Mouse (Mus musculus): ENCODE results near the gene Il1r1. TPM values are rescaled to one million over a fixed set of nuclear protein-coding genes. Genes with fewer than 3 reads are reported as not detected.

The Il1r1 gene
- polyA plus RNA-seq, 1 experiment: 0.49 TPM

DNA sequence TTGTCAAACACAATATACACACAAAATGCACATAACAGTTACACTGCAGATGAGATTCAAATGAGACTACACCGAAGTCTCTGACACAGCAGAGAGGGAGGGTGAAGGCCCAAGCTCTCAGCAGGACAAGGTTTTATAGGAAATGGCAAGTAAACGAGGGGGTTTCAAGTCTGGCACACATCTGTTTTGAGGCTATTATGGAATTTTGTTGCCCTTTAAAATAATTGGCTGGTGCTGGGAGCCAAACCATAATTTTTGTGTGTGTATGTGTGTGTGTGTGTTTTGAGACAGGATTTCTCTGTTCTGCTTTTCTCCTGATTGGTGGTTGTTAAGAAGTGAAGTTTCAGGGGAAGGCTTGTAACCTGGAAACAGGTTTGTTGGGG is 128.0 kb downstream of the Il1r1 start:
- Histone ChIP-seq H3K27ac (ENCODE audit: insufficient read depth, low read length) (no peak overlapping the region), H3K9me3 (replicated peaks; ENCODE audit: control insufficient read depth, insufficient read depth, low read length, poor library complexity, severe bottlenecking) (no peaks in the 10 kb centered on the region)
- no peak for TF ChIP-seq POLR2A (IDR thresholded peaks at IDR 0.05; ENCODE audit: insufficient read depth, low read length)
- TF ChIP-seq CTCF (IDR thresholded peaks at IDR 0.05; ENCODE audit: low read depth, low read length): no peak
- TF ChIP-seq EP300 (IDR thresholded peaks at IDR 0.05; ENCODE audit: insufficient read depth, low read depth, low read length): no peak

DNA sequence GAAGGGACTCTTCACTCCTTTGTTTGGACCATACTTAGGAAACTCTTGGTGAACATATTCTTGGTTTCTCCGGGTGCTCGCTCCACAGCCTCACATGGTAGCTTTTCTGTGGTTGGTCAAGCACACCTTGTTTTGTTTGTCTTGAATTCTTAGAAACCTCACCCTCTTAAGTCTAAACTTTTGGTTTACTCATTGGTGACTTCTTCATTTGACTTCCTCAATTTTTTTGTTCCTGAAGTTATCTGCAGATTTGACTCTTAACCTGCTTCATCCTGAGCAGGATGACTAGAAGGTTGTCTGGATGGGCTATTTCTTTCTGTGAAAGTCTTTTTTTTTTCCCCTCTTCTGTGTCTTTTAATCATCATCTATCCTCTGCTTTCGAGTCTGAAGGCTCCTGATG is 129.8 kb downstream of the Il1r1 start:
- Histone ChIP-seq H3K36me3 (ENCODE audit: control insufficient read depth, insufficient read depth, low read length, poor library complexity, severe bottlenecking) (no peaks in the 10 kb centered on the region), H3K4me3 (ENCODE audit: low read depth, low read length) (no peak overlapping the region), H3K9ac (ENCODE audit: low read depth, poor library complexity, severe bottlenecking) (no peak overlapping the region), H3K27ac (ENCODE audit: insufficient read depth, low read length) (no peak overlapping the region), H3K4me1 (ENCODE audit: control insufficient read depth, insufficient read depth, low read length) (peaks cover 6% of the 10 kb centered on the region), H3K9me3 (replicated peaks; ENCODE audit: control insufficient read depth, insufficient read depth, low read length, poor library complexity, severe bottlenecking) (no peaks in the 10 kb centered on the region), H3K27me3 (ENCODE audit: control insufficient read depth, insufficient read depth, low read length, poor library complexity, severe bottlenecking) (no peaks in the 10 kb centered on the region)
- no peak for TF ChIP-seq EP300 (IDR thresholded peaks at IDR 0.05; ENCODE audit: insufficient read depth, low read depth, low read length)
- TF ChIP-seq CTCF (IDR thresholded peaks at IDR 0.05; ENCODE audit: low read depth, low read length): no peak
- TF ChIP-seq POLR2A (IDR thresholded peaks at IDR 0.05; ENCODE audit: insufficient read depth, low read length): no peak

More for the DNA sequence above, 128.0 kb downstream of the Il1r1 start:
- Histone ChIP-seq H3K27me3 (ENCODE audit: control insufficient read depth, insufficient read depth, low read length, poor library complexity, severe bottlenecking) (no peaks in the 10 kb centered on the region), H3K4me3 (ENCODE audit: low read depth, low read length) (no peak overlapping the region), H3K36me3 (ENCODE audit: control insufficient read depth, insufficient read depth, low read length, poor library complexity, severe bottlenecking) (no peaks in the 10 kb centered on the region), H3K4me1 (ENCODE audit: control insufficient read depth, insufficient read depth, low read length) (no peaks in the 10 kb centered on the region), H3K9ac (ENCODE audit: low read depth, poor library complexity, severe bottlenecking) (no peak overlapping the region)

DNA sequence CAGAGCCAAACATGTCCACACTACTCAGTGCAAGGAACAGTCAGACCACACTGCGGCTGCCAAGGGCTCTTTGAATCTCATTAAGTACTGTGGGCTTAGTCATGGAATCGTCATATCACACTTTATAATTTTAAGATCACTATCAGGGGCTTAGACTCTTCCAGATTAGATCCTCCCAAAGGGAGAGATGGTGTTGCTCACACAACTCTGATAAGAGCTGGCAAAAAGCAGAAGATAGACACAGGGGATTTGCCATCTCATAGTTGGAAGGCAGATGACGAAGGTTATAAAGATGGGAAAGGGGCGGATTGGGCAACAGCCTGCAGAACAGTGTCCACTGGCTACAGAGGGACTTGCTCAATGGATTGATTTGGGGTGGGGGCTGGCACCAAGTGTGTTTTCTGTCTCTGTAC is 130.6 kb downstream of the Il1r1 start:
- H3K27me3 ChIP-seq (ENCODE audit: control insufficient read depth, insufficient read depth, low read length, poor library complexity, severe bottlenecking): no peaks in the 10 kb centered on the region
- H3K4me1 ChIP-seq (ENCODE audit: control insufficient read depth, insufficient read depth, low read length): peaks cover 6% of the 10 kb centered on the region
- no peaks in the 10 kb centered on the region for H3K9me3 ChIP-seq (replicated peaks; ENCODE audit: control insufficient read depth, insufficient read depth, low read length, poor library complexity, severe bottlenecking)
- H3K27ac ChIP-seq (ENCODE audit: insufficient read depth, low read length): no peak overlapping the region
- H3K9ac ChIP-seq (ENCODE audit: low read depth, poor library complexity, severe bottlenecking): no peak overlapping the region
- no peak overlapping the region for H3K4me3 ChIP-seq (ENCODE audit: low read depth, low read length)
- no peak for TF ChIP-seq POLR2A (IDR thresholded peaks at IDR 0.05; ENCODE audit: insufficient read depth, low read length)
- no peak for TF ChIP-seq EP300 (IDR thresholded peaks at IDR 0.05; ENCODE audit: insufficient read depth, low read depth, low read length)
- no peak for TF ChIP-seq CTCF (IDR thresholded peaks at IDR 0.05; ENCODE audit: low read depth, low read length)
- no peaks in the 10 kb centered on the region for H3K36me3 ChIP-seq (ENCODE audit: control insufficient read depth, insufficient read depth, low read length, poor library complexity, severe bottlenecking)

DNA sequence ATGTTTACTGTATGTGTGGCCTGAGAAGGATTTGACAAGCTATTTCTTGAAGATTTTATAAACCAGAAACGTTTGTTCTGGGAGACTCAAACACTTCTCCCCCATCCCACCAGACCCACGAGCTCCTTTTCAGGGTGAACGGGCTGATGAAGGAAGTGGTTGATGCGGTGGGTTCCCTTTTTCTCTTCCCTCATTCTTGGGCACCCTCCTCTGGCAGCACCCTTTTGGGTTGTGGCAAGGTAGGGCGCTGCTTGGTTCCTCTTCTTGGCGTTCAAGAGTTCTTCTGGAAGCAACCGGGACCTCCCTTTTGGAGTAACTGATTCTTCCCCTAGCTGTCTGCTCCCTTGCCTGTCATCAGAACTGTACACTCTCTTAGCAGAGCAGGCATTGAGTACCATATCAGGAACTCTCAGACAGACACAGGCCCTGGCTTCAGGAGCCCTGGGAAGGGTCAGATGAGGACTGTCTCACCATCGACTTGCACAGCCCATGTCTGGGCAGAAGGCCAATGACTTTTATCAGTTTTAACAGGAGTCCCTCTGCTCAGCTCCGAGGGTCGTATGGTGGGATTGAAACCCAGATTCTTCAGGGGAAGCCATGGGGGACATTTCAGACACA is 131.1 kb downstream of the Il1r1 start:
- H3K4me1 ChIP-seq (ENCODE audit: control insufficient read depth, insufficient read depth, low read length): peaks cover 6% of the 10 kb centered on the region
- no peak overlapping the region for H3K4me3 ChIP-seq (ENCODE audit: low read depth, low read length)
- no peaks in the 10 kb centered on the region for H3K27me3 ChIP-seq (ENCODE audit: control insufficient read depth, insufficient read depth, low read length, poor library complexity, severe bottlenecking)
- H3K9ac ChIP-seq (ENCODE audit: low read depth, poor library complexity, severe bottlenecking): no peak overlapping the region
- no peak overlapping the region for H3K27ac ChIP-seq (ENCODE audit: insufficient read depth, low read length)
- TF ChIP-seq CTCF (IDR thresholded peaks at IDR 0.05; ENCODE audit: low read depth, low read length) (no peak), EP300 (IDR thresholded peaks at IDR 0.05; ENCODE audit: insufficient read depth, low read depth, low read length) (no peak), POLR2A (IDR thresholded peaks at IDR 0.05; ENCODE audit: insufficient read depth, low read length) (no peak)
- H3K36me3 ChIP-seq (ENCODE audit: control insufficient read depth, insufficient read depth, low read length, poor library complexity, severe bottlenecking): no peaks in the 10 kb centered on the region
- no peaks in the 10 kb centered on the region for H3K9me3 ChIP-seq (replicated peaks; ENCODE audit: control insufficient read depth, insufficient read depth, low read length, poor library complexity, severe bottlenecking)

DNA sequence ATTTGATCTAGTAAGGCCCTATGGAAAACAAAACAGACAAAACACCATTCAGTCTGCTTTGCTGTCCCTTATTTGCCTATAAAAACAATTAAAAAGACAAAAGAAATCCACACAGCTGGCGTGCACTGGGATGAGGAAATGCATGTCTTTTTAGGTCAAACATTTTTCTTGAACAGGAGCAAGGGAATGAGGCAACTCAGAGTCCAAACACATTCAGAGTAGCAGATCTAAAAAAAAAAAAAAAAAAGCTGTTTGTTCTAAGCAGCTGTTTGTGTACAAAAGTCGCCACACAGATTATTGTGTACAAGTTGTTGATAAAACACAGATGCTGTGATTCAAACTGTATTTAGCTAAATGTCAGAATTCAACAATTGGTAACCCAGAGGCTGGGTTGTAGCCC is 133.0 kb downstream of the Il1r1 start:
- Histone ChIP-seq H3K27ac (ENCODE audit: insufficient read depth, low read length) (no peak overlapping the region), H3K4me3 (ENCODE audit: low read depth, low read length) (no peak overlapping the region), H3K9me3 (replicated peaks; ENCODE audit: control insufficient read depth, insufficient read depth, low read length, poor library complexity, severe bottlenecking) (no peaks in the 10 kb centered on the region), H3K27me3 (ENCODE audit: control insufficient read depth, insufficient read depth, low read length, poor library complexity, severe bottlenecking) (no peaks in the 10 kb centered on the region), H3K4me1 (ENCODE audit: control insufficient read depth, insufficient read depth, low read length) (peaks cover 6% of the 10 kb centered on the region), H3K36me3 (ENCODE audit: control insufficient read depth, insufficient read depth, low read length, poor library complexity, severe bottlenecking) (no peaks in the 10 kb centered on the region), H3K9ac (ENCODE audit: low read depth, poor library complexity, severe bottlenecking) (no peak overlapping the region)
- TF ChIP-seq EP300 (IDR thresholded peaks at IDR 0.05; ENCODE audit: insufficient read depth, low read depth, low read length) (no peak), POLR2A (IDR thresholded peaks at IDR 0.05; ENCODE audit: insufficient read depth, low read length) (no peak), CTCF (IDR thresholded peaks at IDR 0.05; ENCODE audit: low read depth, low read length) (no peak)

DNA sequence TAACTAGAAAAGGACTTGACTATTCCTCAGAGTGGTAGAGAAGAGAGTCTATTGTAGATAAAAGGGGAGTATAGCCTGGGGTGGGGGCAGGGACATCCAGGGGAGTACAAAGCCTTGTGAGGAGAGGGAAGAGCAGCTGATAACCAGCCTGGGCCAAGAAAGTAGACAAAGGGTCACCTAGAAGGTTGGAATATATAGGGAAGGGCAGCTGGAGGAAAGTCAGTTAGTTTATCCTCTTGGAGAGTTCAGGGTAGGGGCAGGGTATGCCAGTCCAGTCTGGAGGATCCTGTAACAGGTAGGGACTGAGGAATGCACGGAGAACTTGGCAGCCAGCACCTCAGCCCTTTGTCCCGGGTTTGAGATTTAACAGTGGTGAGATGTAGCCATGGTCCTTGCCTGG is 133.5 kb downstream of the Il1r1 start:
- H3K27ac ChIP-seq (ENCODE audit: insufficient read depth, low read length): no peak overlapping the region
- no peak overlapping the region for H3K4me3 ChIP-seq (ENCODE audit: low read depth, low read length)
- no peak for TF ChIP-seq CTCF (IDR thresholded peaks at IDR 0.05; ENCODE audit: low read depth, low read length)
- no peak for TF ChIP-seq EP300 (IDR thresholded peaks at IDR 0.05; ENCODE audit: insufficient read depth, low read depth, low read length)
- no peak for TF ChIP-seq POLR2A (IDR thresholded peaks at IDR 0.05; ENCODE audit: insufficient read depth, low read length)

More for the DNA sequence above, 133.5 kb downstream of the Il1r1 start:
- Histone ChIP-seq H3K9me3 (replicated peaks; ENCODE audit: control insufficient read depth, insufficient read depth, low read length, poor library complexity, severe bottlenecking) (no peaks in the 10 kb centered on the region), H3K4me1 (ENCODE audit: control insufficient read depth, insufficient read depth, low read length) (peaks cover 6% of the 10 kb centered on the region), H3K27me3 (ENCODE audit: control insufficient read depth, insufficient read depth, low read length, poor library complexity, severe bottlenecking) (no peaks in the 10 kb centered on the region), H3K36me3 (ENCODE audit: control insufficient read depth, insufficient read depth, low read length, poor library complexity, severe bottlenecking) (no peaks in the 10 kb centered on the region), H3K9ac (ENCODE audit: low read depth, poor library complexity, severe bottlenecking) (no peak overlapping the region)

Measured in ES-Bruce4 (cell line).